Mouse (Mus musculus) liver, embryonic 13.5 days (tissue): ENCODE data around the gene Faiml. TPM values are rescaled to one million over a fixed set of nuclear protein-coding genes. Genes with fewer than 3 reads are reported as not detected.

Experiments
- polyA plus RNA-seq: library from polyadenylated mRNA; unstranded; fragments of >200 nt; fragmentation: Nextera tagmentation; extraction: Ambion mirVana; gene quantifications from 2 replicates; pipeline ENCODE4 v1.2.1, GENCODE M21; 2015

Gene Faiml
- polyA plus RNA-seq, 1 experiment from 2014 or later, result not detected

Other genes starting within 250 kb of the Faiml start
- not detected in 2 replicates for gene Gm1123, start 201.5 kb downstream of the Faiml start, polyA plus RNA-seq
- 2.5 and 2.6 TPM in 2 replicates for gene Pik3cb, start 96.6 kb downstream of the Faiml start, polyA plus RNA-seq
- gene Cep70, start 6.1 kb upstream of the Faiml start, polyA plus RNA-seq, result 30.1 and 36.5 TPM in 2 replicates
- gene Esyt3, start 121.3 kb upstream of the Faiml start, polyA plus RNA-seq, result 0.03 and 0.14 TPM in 2 replicates
- 3.2 and 5.5 TPM in 2 replicates for gene Mras, start 200.1 kb upstream of the Faiml start, polyA plus RNA-seq
- not detected in 2 replicates for gene Nme9, start 214.2 kb upstream of the Faiml start, polyA plus RNA-seq